Mouse (Mus musculus): Measurements from ENCODE around the gene Fgf12.

Gene Fgf12

DNA sequence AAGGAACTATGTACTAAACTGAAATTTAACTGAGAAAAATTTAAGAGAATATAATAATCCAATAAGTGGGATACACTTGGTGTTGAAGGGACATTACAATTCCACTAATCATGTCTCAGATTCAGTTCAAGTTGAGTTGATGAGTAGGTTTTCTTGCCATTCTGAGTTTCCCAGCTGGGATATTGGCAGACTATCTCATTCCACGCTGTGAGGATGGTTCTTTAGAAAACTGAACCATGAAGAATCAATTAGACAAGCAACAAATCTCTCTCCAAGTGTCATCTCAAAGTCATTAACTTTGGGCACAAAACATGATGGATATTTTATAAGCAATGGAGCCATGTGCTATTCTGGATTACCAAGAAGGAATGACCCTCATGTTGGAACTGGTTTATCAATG lies 449.0 kb downstream of the Fgf12 start:
- no peak for DNase-seq

DNA sequence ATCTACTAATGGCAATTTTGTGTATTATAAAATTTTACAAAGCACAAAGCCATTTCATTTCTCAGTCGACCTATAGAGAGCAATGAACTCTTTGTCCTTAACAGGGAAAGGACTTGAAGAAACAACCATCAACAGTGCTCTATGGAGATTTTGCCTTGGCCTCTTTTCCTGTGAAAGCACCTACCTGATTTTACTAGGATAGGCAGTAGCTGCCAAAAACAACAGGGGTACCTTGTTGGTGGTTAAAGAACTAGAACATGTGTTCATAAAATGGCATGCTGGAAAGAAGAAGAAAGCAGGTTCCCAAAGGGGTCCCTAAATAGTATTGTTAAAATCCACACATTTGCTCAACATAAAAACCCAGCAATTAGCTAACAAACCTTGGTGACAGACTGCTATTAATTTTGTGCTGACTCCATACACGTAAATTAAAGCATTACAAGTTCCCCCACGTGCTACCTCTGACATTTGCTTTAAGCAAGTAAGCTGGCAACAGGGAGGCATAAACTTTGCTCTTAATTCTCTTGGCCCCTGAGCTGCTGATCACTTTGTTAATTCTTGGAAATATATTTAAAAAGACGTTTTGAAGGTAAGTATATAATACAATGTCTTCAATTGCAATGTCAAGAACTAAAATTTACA lies 463.1 kb downstream of the Fgf12 start:
- no peak for DNase-seq

DNA sequence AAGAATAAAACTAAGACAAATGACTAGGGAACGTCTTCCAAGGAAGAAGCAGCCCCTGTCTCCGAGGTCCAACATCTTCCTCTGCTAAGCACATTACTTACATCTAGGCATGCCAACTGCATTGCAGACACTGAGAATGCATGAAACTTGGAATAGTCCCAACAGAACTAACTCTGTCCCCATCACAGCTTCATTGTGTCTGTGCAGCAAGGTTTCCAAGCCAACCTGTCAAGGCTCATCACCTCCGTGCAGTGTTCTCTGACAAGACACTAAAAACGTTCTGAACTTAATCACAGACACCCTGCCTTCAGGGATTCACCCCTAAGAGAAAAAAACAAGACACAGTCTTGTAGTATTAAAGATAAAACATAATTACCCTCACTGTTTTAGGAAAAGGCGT lies 495.0 kb downstream of the Fgf12 start:
- no peak for DNase-seq

DNA sequence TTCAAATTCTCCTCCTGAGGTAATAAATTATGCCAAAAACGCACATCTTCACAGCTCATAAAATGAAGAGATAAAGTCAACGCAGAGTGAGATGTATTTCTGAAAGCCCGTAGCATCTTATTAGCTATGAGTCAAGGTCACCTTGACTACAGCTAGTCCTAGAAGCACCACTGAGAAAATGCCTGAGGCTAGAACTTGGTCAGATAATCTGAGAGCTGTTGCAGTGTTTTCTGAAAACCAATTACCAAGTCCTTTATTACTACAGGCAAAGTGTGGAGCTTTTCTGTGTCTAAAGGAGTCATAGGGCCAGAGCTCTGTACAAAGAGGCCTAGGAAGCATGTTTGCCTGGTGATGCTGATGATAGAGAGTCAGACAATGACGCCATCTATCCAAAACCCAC lies 498.6 kb downstream of the Fgf12 start:
- no peak for DNase-seq

DNA sequence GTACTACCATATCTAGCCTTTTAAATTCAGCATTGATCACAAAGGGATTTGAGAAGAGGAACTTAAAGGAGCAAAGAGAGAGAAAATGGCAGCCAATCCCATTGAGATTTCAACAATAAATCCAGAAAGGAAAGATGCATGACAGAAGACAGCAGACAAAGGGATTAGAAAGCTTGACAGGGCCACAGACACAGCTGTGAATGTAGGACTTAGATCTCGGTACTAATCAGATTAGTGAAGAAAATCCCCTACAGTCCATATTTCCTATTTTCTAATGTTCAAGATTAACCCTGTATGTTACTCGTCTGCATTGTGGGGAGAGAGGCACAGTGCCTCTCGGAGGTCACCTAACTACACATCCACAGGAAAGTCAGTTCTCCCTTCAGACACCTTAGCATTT lies 500.9 kb downstream of the Fgf12 start:
- no peak for DNase-seq

DNA sequence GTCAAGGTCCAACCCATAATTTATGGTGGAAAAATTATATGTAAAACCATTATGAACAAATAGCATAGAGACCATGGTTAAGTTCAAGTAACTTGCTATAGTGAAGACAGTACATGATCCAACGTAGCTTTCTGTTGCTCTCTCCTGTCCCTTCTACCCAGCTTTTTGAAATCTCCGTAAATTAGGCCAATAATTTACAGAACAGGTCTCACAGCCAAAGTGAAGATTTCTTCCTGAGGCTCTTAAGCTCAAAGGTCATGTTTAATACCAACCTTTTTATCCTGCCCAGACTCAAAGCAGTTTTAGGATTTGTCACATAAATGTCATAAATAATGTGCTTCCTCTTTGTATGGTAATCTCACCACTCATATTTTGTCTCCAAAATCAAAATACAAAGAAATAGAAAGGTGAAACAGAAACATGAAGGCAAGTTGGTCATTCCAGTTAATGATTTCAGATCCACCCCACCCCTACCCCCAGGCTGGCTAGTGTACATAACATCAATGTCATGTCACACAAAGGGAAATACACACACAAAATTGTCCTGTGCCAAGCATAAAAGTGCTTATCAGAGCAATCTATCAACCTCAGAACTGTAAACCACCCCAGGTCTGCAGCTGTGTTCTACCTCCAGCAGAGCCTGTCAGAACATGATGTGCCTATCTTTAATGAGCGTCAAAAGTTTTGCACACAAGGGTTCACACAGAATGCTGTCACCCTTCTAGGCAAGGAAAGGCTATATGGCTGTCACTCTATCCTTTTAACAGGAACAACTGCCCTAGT lies 509.8 kb downstream of the Fgf12 start:
- DNase-seq, result peak; percentile 3 to 20

DNA sequence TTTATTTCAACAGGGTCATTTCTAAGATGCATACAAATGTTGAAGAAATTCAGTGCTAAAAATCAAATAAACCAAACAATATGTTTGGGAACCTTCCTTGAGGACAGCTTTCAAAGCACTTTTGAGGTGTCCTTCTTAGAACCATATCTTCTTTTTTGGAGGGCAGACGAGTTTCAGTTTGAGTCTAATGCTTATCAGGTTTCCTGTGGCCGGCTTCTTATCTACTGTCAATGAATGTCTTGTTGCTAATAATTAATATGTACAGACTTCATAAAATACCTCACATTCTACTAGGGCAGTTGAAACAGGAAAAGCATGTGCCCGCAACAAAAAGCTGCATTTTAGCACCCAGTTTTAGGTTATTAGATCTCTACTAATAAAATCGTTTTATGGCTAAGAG lies 513.5 kb downstream of the Fgf12 start:
- no peak for DNase-seq

DNA sequence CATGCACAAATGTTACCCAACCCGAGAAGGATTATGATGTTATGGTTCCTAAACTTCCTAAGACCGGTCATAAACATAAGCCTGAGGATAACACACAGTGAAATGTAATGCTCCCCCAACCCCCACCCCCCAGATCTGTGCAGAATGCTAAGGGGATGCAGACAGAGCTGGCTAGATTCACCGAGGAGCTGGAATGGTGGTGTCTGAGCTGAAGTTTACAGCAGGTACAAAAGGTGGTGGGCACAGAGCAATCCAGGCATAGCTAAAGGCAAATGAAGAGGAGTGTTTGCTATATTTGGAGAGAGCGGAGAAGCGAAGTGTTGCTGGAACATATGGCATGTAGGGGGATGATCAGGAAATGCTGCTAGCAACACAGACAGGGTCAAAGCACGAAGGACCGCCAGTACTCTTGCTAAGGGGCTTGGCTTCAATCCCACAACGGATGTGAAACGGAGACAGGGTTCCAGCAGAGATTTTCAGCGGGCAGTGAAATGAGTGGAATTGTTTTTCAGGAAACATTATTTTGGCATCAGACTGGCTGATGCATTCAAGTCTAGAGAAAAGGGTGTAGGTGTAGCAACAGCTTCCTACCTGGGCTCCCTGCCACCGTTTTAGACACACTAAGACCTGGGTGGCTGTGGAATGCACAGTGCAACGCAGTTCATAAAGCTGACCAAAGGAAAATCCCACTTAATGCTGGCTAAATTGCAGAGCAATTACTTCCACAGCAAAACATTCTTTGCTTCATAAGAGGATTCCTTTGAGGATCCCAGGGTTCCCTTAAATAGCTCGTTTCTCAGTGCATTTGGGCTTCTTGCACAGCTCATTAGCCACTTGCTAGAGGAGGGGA lies 514.6 kb downstream of the Fgf12 start:
- peak in 1 of 2 experiments; percentile 3 for DNase-seq

DNA sequence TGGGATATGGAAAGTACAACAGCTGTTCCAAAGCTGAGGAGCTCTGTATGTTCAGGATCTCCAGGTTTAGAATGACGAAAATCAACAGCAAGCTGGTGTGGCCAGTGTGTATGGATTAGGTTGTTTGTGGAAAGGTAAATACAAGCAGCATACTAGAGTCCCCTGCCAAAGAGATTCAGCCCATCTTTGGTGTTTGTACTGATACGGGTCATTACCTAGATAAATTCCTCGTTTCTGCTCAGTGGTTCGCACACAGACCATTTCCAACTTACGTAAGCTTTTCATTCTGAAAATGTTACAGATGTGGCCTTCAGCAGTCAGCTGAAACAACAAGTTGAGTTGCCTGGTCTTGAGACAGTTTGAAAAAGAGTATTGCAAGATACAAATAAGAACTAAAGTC lies 536.9 kb downstream of the Fgf12 start:
- peak; percentile 13 to 24 for DNase-seq

DNA sequence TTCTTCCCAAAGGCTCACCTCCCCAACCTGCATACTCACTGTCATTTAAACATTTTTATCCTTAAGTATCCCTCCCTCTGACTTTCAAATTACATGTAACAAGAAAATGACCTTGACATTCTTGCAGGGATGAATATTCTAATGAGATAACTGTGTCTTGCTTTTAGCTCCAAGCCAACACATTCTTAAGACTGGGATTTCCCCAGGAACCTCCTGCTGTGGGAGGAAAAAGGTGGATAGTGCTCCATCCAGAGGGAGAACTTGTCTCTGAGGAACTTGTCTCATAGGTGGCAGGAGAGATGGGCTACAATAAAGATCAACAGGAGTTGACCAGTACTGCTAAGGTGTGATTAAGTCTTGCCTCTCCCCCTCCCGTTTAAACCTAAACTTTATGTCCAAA lies 540.5 kb downstream of the Fgf12 start:
- DNase-seq, result no peak

DNA sequence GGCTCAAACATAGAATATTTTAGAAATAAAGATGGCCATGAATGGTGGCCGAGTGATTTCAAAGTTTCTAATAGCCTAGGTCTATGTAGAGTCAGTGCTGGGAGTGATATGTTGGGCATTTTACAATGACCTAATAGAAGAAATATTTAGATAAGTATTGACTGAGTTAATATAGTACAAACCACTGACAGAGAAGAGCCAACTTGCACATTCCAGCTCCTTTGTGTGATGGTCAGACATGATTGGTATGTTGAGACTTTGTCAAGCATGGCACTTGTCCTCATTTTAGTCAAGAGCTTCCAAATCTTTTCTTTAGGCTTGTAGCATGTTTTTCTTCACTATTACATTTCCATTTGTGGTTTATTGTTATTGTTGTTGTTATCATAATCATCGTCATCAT lies 596.4 kb downstream of the Fgf12 start:
- no peak for DNase-seq

DNA sequence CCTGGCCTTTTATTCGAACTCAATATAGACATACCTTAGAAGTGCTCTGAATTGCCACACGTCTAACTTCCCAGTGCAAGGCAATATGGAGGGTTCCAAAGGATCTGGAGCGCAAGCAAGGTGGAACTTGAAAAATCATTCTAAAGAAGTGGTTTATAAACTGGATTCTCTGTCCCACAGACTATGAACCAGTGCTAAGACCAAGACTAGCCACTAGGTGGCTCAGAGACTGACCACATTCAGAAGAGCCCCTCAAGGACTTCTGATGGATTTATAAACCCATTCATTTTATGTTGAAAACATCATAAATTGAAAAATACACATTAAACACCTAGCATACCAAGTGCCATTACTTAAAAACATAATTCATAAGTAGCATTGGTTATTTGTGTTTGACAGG lies 611.9 kb downstream of the Fgf12 start:
- peak in 1 of 2 experiments; percentile 8 for DNase-seq

DNA sequence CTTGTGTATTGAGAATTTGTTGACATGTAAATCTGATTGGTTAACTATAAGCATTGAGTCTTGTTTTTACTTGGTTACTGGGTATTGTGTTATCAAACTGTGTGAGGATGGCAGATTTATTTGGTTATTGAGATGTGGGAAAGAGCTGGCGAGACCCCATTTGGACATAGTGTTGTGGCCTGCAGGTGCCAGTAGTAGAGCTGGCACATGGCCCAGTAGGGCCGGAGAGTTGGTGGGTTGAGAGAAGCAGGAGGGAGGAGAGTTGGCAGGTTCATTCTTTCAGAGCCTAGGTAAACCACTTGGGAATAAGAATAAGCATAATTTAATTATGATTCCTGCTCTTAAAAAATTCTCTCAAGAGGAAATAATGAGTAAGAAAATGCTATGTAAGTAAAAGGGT lies 625.9 kb downstream of the Fgf12 start:
- DNase-seq, result no peak
